Mouse (Mus musculus): Measurements from ENCODE around the gene Plekha7. TPM values are rescaled to one million over a fixed set of nuclear protein-coding genes. Genes with fewer than 3 reads are reported as not detected.

Plekha7 gene
- polyA plus RNA-seq, 1 experiment from 2014 or later = 7.0 TPM

DNA sequence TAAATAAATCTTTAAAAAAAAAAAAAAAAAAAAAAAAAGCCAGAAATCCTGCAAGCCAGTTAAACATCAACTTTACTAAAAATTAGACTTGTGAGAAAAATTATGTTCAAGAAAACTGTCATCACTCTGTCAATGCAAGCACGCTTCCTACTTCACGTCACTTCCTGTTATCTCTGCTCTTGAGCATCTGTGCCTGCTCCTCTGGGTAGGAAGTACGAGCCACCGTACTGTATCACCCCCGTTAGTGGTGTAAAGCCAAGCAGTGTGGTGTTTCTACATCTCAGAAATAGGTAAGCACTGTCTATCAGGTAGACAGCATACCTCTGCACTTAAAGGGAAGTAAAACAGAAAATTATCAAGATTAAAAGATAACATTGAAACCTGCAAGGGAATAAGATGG, 19.7 kb upstream of the Plekha7 start:
- Histone ChIP-seq H3K27me3 (ENCODE audit: control insufficient read depth, insufficient read depth, low read length) (no peaks in the 10 kb centered on the region), H3K4me1 (ENCODE audit: control insufficient read depth, insufficient read depth, low read length) (peaks cover 4% of the 10 kb centered on the region; the same call in 1 of the 2 replicates), H3K4me2 (ENCODE audit: low read length) (no peak overlapping the region), H3K9me3 (ENCODE audit: control insufficient read depth, low read length) (no peaks in the 10 kb centered on the region), H3K36me3 (ENCODE audit: control insufficient read depth, insufficient read depth, low read length) (peaks cover 45% of the 10 kb centered on the region), H3K9ac (replicated peaks; ENCODE audit: low read length) (no peak overlapping the region), H3K27ac (replicated peaks; ENCODE audit: low read depth, low read length) (no peak overlapping the region), H3K4me3 (replicated peaks; ENCODE audit: low read depth, low read length) (no peak overlapping the region)
- DNase-seq = no peak
- WGBS = 95% methylated on average over 5 of the region's 5 CpGs
- ATAC-seq (ENCODE audit: low FRiP score, low TSS enrichment) = no peak

DNA sequence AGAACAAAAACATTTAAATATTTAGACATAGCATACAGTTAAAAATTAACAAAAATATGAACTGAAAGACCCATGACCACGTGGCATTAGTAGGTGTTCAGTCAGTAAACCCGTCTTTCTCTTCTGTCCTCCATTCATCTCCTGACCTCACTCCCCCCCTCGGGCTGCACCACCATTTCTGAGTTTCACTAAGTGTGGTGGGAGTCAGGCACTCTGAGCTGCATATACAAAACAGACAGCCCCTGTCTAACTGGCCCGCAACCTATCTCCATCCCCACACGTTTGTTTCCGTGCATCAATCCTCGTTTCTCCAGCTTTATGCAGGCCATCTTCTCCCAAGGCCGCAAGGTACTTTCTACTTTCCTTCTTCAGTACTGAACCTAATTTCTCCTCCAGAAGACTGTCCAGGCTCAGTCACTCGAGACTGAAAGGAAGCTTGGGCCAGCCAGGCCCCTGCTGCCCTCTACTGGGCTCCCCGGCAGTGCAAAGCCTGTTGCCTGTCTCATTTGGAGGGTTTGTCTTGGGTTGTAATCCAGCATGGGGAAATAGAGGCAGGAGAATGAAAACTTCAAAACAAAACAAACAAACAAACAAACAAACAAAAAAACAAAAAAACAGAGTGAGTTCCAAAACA, 15.3 kb upstream of the Plekha7 start:
- ATAC-seq (ENCODE audit: low FRiP score, low TSS enrichment) = no peak; the same call in 1 of the 2 replicates
- 30% methylated on average over 10 of the region's 10 CpGs for WGBS

DNA sequence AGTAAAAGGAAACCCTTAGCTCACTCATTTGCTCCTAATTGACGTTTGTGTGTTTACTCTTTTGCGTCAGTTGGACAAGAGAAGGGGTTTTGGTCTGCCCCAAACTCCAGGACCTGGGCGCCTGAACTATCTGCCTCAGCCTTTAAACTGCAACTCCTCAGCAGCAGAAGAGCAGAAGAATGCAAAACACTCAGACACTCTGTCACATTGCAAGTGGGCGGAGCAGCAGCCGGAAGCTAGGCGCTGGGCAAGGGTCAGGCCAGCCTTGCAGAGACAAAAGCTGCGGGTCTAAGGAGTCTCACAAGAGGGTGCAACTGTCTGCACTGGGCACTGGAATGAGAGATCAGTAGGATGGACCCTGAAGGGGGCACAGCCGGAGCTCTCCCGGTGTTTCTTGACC, 1.3 kb upstream of the Plekha7 start:
- no peaks in the 10 kb centered on the region for H3K27me3 ChIP-seq (ENCODE audit: control insufficient read depth, insufficient read depth, low read length)
- ATAC-seq (ENCODE audit: low FRiP score, low TSS enrichment) (no peak), DNase-seq (no peak)
- H3K4me3 ChIP-seq (replicated peaks; ENCODE audit: low read depth, low read length) = no peak overlapping the region
- H3K27ac ChIP-seq (replicated peaks; ENCODE audit: low read depth, low read length) = no peak overlapping the region
- WGBS = 19% methylated on average over 9 of the region's 9 CpGs
- no peaks in the 10 kb centered on the region for H3K9me3 ChIP-seq (ENCODE audit: control insufficient read depth, low read length)
- H3K4me2 ChIP-seq (ENCODE audit: low read length) = no peak overlapping the region
- H3K4me1 ChIP-seq (ENCODE audit: control insufficient read depth, insufficient read depth, low read length) = peaks cover 5% of the 10 kb centered on the region; the same call in 1 of the 2 replicates
- H3K9ac ChIP-seq (replicated peaks; ENCODE audit: low read length) = no peak overlapping the region
- H3K36me3 ChIP-seq (ENCODE audit: control insufficient read depth, insufficient read depth, low read length) = no peaks in the 10 kb centered on the region

More for the DNA sequence above, 15.3 kb upstream of the Plekha7 start:
- H3K4me2 ChIP-seq (ENCODE audit: low read length) = no peak overlapping the region
- H3K4me1 ChIP-seq (ENCODE audit: control insufficient read depth, insufficient read depth, low read length) = no peaks in the 10 kb centered on the region
- no peak overlapping the region for H3K4me3 ChIP-seq (replicated peaks; ENCODE audit: low read depth, low read length)
- 0 out of 2 replicates have a peak, but pooled peaks cover 4% of the 10 kb centered on the region for H3K36me3 ChIP-seq (ENCODE audit: control insufficient read depth, insufficient read depth, low read length)
- no peak overlapping the region for H3K9ac ChIP-seq (replicated peaks; ENCODE audit: low read length)
- no peaks in the 10 kb centered on the region for H3K9me3 ChIP-seq (ENCODE audit: control insufficient read depth, low read length)
- peak; percentile 86 for DNase-seq
- no peaks in the 10 kb centered on the region for H3K27me3 ChIP-seq (ENCODE audit: control insufficient read depth, insufficient read depth, low read length)
- no peak overlapping the region for H3K27ac ChIP-seq (replicated peaks; ENCODE audit: low read depth, low read length)

DNA sequence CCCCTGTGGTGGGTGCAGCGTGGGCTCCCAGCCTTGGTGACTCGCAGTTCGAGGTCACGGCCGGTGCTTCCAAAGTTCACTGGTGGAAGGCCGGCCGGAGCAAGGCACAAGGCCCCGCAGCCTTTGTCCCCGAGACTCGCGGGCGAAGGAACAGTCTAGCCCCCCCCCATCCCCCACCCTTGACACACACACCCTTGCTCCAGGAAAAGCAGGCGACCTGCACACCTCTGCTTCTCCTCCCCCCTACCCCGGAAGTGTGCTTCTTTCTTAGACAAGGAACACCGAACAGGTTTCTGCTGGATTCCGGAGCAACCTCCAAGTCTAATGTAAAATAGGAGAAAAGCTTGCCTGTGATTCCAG, 436 bp upstream of the Plekha7 start:
- WGBS = 2% methylated on average over 16 of the region's 16 CpGs

DNA sequence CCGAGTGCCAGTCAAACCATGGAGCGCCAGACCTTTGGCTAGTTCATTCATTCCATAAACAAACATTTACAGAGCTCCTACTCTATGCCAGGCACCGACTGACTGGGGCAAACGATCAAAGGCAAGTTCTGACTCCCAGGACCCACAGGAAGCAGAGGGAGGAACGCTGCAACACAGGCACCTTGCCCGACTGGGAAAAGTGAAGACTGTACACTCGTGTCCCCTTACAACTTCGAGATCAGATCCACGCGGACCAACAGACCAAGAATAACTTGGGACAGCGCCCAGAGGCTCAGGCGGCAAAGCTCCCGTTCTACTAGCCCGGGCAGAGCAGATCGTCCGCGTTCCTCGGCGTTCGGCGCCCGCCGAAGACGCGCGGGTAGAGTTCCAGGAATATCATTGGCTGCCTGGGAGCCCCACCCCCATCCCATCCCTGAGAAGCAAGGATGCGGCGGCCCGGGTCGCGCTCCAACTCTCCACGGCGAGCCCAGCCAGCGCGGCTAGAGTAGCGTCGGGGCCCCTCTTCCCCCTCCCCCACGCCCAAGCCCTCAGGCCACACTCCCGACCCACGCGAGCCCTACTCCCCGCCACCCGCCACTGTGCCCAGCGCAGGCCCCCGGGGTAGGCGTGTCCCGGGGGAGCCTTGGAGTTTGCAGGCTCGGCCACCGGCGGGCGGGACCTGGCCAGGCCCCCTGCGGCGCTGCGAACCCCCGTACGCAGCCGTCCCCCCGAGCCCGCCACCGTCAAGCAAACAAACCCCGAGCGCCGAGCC, 891 bp downstream of the Plekha7 start:
- Histone ChIP-seq H3K27ac (replicated peaks; ENCODE audit: low read depth, low read length) (0 out of 2 replicates have a peak overlapping the region, but pooled peaks have one; percentile 22), H3K4me3 (replicated peaks; ENCODE audit: low read depth, low read length) (peak overlapping the region; percentile 64), H3K9ac (replicated peaks; ENCODE audit: low read length) (peak overlapping the region; percentile 45), H3K36me3 (ENCODE audit: control insufficient read depth, insufficient read depth, low read length) (no peaks in the 10 kb centered on the region), H3K9me3 (ENCODE audit: control insufficient read depth, low read length) (no peaks in the 10 kb centered on the region), H3K4me1 (ENCODE audit: control insufficient read depth, insufficient read depth, low read length) (peaks cover 5% of the 10 kb centered on the region; the same call in 1 of the 2 replicates), H3K27me3 (ENCODE audit: control insufficient read depth, insufficient read depth, low read length) (no peaks in the 10 kb centered on the region), H3K4me2 (ENCODE audit: low read length) (peak overlapping the region; percentile 100)
- DNase-seq (peak; percentile 88), ATAC-seq (ENCODE audit: low FRiP score, low TSS enrichment) (peak; percentile 84)
- under 1% methylated on average over 63 of the region's 63 CpGs for WGBS

More for the DNA sequence above, 436 bp upstream of the Plekha7 start:
- no peaks in the 10 kb centered on the region for H3K9me3 ChIP-seq (ENCODE audit: control insufficient read depth, low read length)
- H3K4me1 ChIP-seq (ENCODE audit: control insufficient read depth, insufficient read depth, low read length) = peaks cover 5% of the 10 kb centered on the region; the same call in 1 of the 2 replicates
- H3K36me3 ChIP-seq (ENCODE audit: control insufficient read depth, insufficient read depth, low read length) = no peaks in the 10 kb centered on the region
- ATAC-seq (ENCODE audit: low FRiP score, low TSS enrichment) (no peak), DNase-seq (no peak)
- H3K9ac ChIP-seq (replicated peaks; ENCODE audit: low read length) = no peak overlapping the region
- peak overlapping the region; percentile 64 for H3K4me3 ChIP-seq (replicated peaks; ENCODE audit: low read depth, low read length)
- H3K27me3 ChIP-seq (ENCODE audit: control insufficient read depth, insufficient read depth, low read length) = no peaks in the 10 kb centered on the region
- H3K27ac ChIP-seq (replicated peaks; ENCODE audit: low read depth, low read length) = no peak overlapping the region
- H3K4me2 ChIP-seq (ENCODE audit: low read length) = peak overlapping the region; percentile 100

DNA sequence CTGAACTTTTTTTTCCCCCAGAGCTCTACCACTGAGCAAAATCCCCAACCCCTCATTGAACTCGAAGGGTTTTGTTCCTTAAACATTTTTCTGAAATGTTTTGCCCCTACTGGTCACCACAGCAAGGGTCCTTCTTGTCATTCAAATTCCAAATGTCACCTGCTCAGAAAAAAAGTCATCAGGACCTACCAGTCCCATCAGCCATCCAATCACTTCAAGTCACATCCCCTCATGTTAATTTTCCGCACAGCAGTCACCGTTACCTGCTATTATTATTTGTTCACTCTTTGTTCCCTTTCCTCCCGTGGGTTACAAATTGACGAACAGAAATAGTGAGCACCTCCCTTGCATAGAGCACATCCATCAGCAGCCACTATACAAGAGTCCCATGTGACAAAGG, 1.6 kb downstream of the Plekha7 start:
- Histone ChIP-seq H3K4me1 (ENCODE audit: control insufficient read depth, insufficient read depth, low read length) (peaks cover 5% of the 10 kb centered on the region; the same call in 1 of the 2 replicates), H3K9ac (replicated peaks; ENCODE audit: low read length) (no peak overlapping the region), H3K27ac (replicated peaks; ENCODE audit: low read depth, low read length) (no peak overlapping the region), H3K27me3 (ENCODE audit: control insufficient read depth, insufficient read depth, low read length) (no peaks in the 10 kb centered on the region), H3K4me3 (replicated peaks; ENCODE audit: low read depth, low read length) (peak overlapping the region; percentile 64), H3K9me3 (ENCODE audit: control insufficient read depth, low read length) (no peaks in the 10 kb centered on the region), H3K4me2 (ENCODE audit: low read length) (peak overlapping the region; percentile 100), H3K36me3 (ENCODE audit: control insufficient read depth, insufficient read depth, low read length) (no peaks in the 10 kb centered on the region)
- no peak for ATAC-seq (ENCODE audit: low FRiP score, low TSS enrichment)
- DNase-seq = no peak
- WGBS = 8% methylated on average over 5 of the region's 5 CpGs

DNA sequence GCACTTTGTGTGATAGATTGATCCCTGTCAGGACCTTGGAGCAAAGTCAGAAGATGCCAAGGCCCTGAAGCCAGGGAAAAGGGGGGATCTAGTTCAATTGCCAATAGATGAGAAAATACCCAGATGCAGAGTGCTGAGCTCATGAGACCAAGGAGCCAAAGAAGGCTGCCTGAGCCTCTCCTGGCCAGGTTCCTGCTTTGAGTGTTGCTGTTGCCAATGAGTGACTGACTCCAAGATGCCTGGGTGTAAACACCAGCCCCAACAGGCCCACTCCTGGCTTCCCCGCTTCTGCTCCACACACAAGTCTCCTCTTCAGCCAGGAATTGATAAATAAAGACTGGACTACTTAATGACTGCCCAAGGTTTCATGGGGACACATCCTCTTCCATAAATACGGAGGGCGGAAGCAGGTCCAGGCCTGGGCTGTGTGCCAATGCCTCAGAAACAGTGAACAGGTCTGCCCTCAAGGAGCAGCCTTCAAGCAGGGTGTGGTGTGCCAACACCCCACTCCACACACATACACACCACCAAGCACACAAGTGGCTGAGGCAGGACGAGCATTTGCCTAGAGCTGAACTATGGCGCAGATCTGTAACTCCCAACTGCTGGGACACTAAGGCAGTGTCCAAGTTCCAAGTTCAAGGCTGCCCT, 6.4 kb downstream of the Plekha7 start:
- H3K9me3 ChIP-seq (ENCODE audit: control insufficient read depth, low read length) = no peaks in the 10 kb centered on the region
- ATAC-seq (ENCODE audit: low FRiP score, low TSS enrichment) = no peak
- no peak overlapping the region for H3K4me2 ChIP-seq (ENCODE audit: low read length)
- DNase-seq = no peak
- 97% methylated on average over 5 of the region's 5 CpGs for WGBS
- no peaks in the 10 kb centered on the region for H3K4me1 ChIP-seq (ENCODE audit: control insufficient read depth, insufficient read depth, low read length)
- no peak overlapping the region for H3K4me3 ChIP-seq (replicated peaks; ENCODE audit: low read depth, low read length)
- H3K36me3 ChIP-seq (ENCODE audit: control insufficient read depth, insufficient read depth, low read length) = no peaks in the 10 kb centered on the region
- no peaks in the 10 kb centered on the region for H3K27me3 ChIP-seq (ENCODE audit: control insufficient read depth, insufficient read depth, low read length)
- H3K9ac ChIP-seq (replicated peaks; ENCODE audit: low read length) = no peak overlapping the region
- H3K27ac ChIP-seq (replicated peaks; ENCODE audit: low read depth, low read length) = no peak overlapping the region

DNA sequence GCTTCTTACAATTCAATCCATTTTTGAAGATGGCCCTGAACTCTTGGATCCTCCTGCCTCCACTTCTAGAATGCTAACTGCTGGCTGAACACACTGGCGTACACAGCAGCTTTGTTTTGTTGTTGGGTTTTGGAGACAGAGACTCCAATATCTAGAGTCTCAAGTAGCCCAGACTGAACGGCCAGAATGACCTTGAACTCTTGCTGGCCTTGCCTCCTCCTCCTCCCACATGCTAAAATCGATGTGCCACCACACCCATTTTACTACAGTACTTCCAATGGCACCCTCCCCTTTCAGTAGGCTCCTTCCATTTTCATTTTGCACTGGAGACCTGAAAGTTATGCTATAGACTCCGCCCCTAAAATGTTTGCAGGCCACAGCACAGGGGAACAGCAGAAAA, 7.0 kb downstream of the Plekha7 start:
- Histone ChIP-seq H3K9me3 (ENCODE audit: control insufficient read depth, low read length) (no peaks in the 10 kb centered on the region), H3K4me1 (ENCODE audit: control insufficient read depth, insufficient read depth, low read length) (no peaks in the 10 kb centered on the region), H3K4me3 (replicated peaks; ENCODE audit: low read depth, low read length) (no peak overlapping the region), H3K36me3 (ENCODE audit: control insufficient read depth, insufficient read depth, low read length) (no peaks in the 10 kb centered on the region), H3K27me3 (ENCODE audit: control insufficient read depth, insufficient read depth, low read length) (no peaks in the 10 kb centered on the region), H3K4me2 (ENCODE audit: low read length) (no peak overlapping the region), H3K27ac (replicated peaks; ENCODE audit: low read depth, low read length) (no peak overlapping the region), H3K9ac (replicated peaks; ENCODE audit: low read length) (no peak overlapping the region)
- no peak for ATAC-seq (ENCODE audit: low FRiP score, low TSS enrichment)
- DNase-seq = no peak
- 96% methylated on average over 4 of the region's 4 CpGs for WGBS
